Mouse (Mus musculus): ENCODE results near the gene Olfr1104. TPM values are rescaled to one million over a fixed set of nuclear protein-coding genes. Genes with fewer than 3 reads are reported as not detected.

The Olfr1104 gene
- not detected in 2 replicates for polyA plus RNA-seq (2012)

GRCm38 (mm10) chr2:87026980-87027379, at the start of gene Olfr1104:
Olfr1104 (minus strand) TSS chr2:87027080.
- no peaks in the 10 kb centered on the region for H3K9me3 ChIP-seq (ENCODE audit: control insufficient read depth, low read length)
- H3K4me3 ChIP-seq (replicated peaks) = no peak within 1 kb of the TSS
- H3K4me1 ChIP-seq (ENCODE audit: control insufficient read depth) = no peaks in the 10 kb centered on the region
- no peaks in the 10 kb centered on the region for H3K27me3 ChIP-seq (ENCODE audit: control insufficient read depth)
- no peaks in the 10 kb centered on the region for H3K36me3 ChIP-seq (ENCODE audit: control insufficient read depth)
- TF ChIP-seq TAL1 (IDR thresholded peaks at IDR 0.05; ENCODE audit: low read length) (no peak), GATA1 (IDR thresholded peaks at IDR 0.05; ENCODE audit: low read length) (no peak)

GRCm38 (mm10) chr2:87075717-87076116, 48.8 kb upstream of the Olfr1104 start, which contains the start of gene Olfr1107:
Olfr1107 (minus strand) TSS chr2:87075817.
- no peak for TF ChIP-seq TAL1 (IDR thresholded peaks at IDR 0.05; ENCODE audit: low read length)
- no peak for TF ChIP-seq GATA1 (IDR thresholded peaks at IDR 0.05; ENCODE audit: low read length)
- Histone ChIP-seq H3K9me3 (ENCODE audit: control insufficient read depth, low read length) (0 out of 2 replicates have a peak, but pooled peaks cover 2% of the 10 kb centered on the region), H3K27me3 (ENCODE audit: control insufficient read depth) (no peaks in the 10 kb centered on the region), H3K4me1 (ENCODE audit: control insufficient read depth) (no peaks in the 10 kb centered on the region), H3K36me3 (ENCODE audit: control insufficient read depth) (no peaks in the 10 kb centered on the region), H3K4me3 (replicated peaks) (no peak within 1 kb of the TSS)

GRCm38 (mm10) chr2:87052173-87052572, 25.3 kb upstream of the Olfr1104 start, which contains the start of gene Olfr1106:
Olfr1106 (minus strand) TSS chr2:87052273.
- Histone ChIP-seq H3K27me3 (ENCODE audit: control insufficient read depth) (no peaks in the 10 kb centered on the region), H3K36me3 (ENCODE audit: control insufficient read depth) (no peaks in the 10 kb centered on the region), H3K4me1 (ENCODE audit: control insufficient read depth) (no peaks in the 10 kb centered on the region), H3K9me3 (ENCODE audit: control insufficient read depth, low read length) (no peaks in the 10 kb centered on the region), H3K4me3 (replicated peaks) (no peak within 1 kb of the TSS)
- TF ChIP-seq GATA1 (IDR thresholded peaks at IDR 0.05; ENCODE audit: low read length) (no peak), TAL1 (IDR thresholded peaks at IDR 0.05; ENCODE audit: low read length) (no peak)

- H3K27me3 ChIP-seq (ENCODE audit: control insufficient read depth) = no peaks in the 10 kb centered on the region
- H3K36me3 ChIP-seq (ENCODE audit: control insufficient read depth) = no peaks in the 10 kb centered on the region
- H3K4me3 ChIP-seq (replicated peaks) = no peak within 1 kb of the TSS
- TF ChIP-seq GATA1 (IDR thresholded peaks at IDR 0.05; ENCODE audit: low read length) = no peak
- no peak for TF ChIP-seq TAL1 (IDR thresholded peaks at IDR 0.05; ENCODE audit: low read length)
- no peaks in the 10 kb centered on the region for H3K4me1 ChIP-seq (ENCODE audit: control insufficient read depth)
- H3K9me3 ChIP-seq (ENCODE audit: control insufficient read depth, low read length) = no peaks in the 10 kb centered on the region
These were observed 9.6 kb upstream of the Olfr1104 start, which contains the start of gene Olfr1105 for GRCm38 (mm10) chr2:87036431-87036830. Olfr1105 (minus strand) TSS chr2:87036531.

- Histone ChIP-seq H3K9me3 (ENCODE audit: control insufficient read depth, low read length) (0 out of 2 replicates have a peak, but pooled peaks cover 3% of the 10 kb centered on the region), H3K36me3 (ENCODE audit: control insufficient read depth) (no peaks in the 10 kb centered on the region), H3K4me3 (replicated peaks) (no peak within 1 kb of the TSS), H3K27me3 (ENCODE audit: control insufficient read depth) (no peaks in the 10 kb centered on the region), H3K4me1 (ENCODE audit: control insufficient read depth) (no peaks in the 10 kb centered on the region)
- TF ChIP-seq GATA1 (IDR thresholded peaks at IDR 0.05; ENCODE audit: low read length) = no peak
- no peak for TF ChIP-seq TAL1 (IDR thresholded peaks at IDR 0.05; ENCODE audit: low read length)
These were observed 28.8 kb downstream of the Olfr1104 start, which contains the start of gene Olfr1102 for GRCm38 (mm10) chr2:86998098-86998497. Olfr1102 (plus strand) TSS chr2:86998398.

GRCm38 (mm10) chr2:86991121-86991520, 35.8 kb downstream of the Olfr1104 start, which contains the start of gene Olfr1101:
Olfr1101 (minus strand) TSS chr2:86991221.
- H3K27me3 ChIP-seq (ENCODE audit: control insufficient read depth) = no peaks in the 10 kb centered on the region
- H3K4me1 ChIP-seq (ENCODE audit: control insufficient read depth) = no peaks in the 10 kb centered on the region
- H3K9me3 ChIP-seq (ENCODE audit: control insufficient read depth, low read length) = peaks cover 3% of the 10 kb centered on the region; the same call in 1 of the 2 replicates
- H3K36me3 ChIP-seq (ENCODE audit: control insufficient read depth) = no peaks in the 10 kb centered on the region
- no peak within 1 kb of the TSS for H3K4me3 ChIP-seq (replicated peaks)
- TF ChIP-seq GATA1 (IDR thresholded peaks at IDR 0.05; ENCODE audit: low read length) = no peak
- TF ChIP-seq TAL1 (IDR thresholded peaks at IDR 0.05; ENCODE audit: low read length) = no peak

GRCm38 (mm10) chr2:86979854-86980253, 47.0 kb downstream of the Olfr1104 start, which contains the start of gene Olfr1100:
Olfr1100 (minus strand) TSS chr2:86979954.
- Histone ChIP-seq H3K4me3 (replicated peaks) (no peak within 1 kb of the TSS), H3K4me1 (ENCODE audit: control insufficient read depth) (no peaks in the 10 kb centered on the region), H3K9me3 (ENCODE audit: control insufficient read depth, low read length) (no peaks in the 10 kb centered on the region), H3K27me3 (ENCODE audit: control insufficient read depth) (no peaks in the 10 kb centered on the region), H3K36me3 (ENCODE audit: control insufficient read depth) (no peaks in the 10 kb centered on the region)
- no peak for TF ChIP-seq GATA1 (IDR thresholded peaks at IDR 0.05; ENCODE audit: low read length)
- no peak for TF ChIP-seq TAL1 (IDR thresholded peaks at IDR 0.05; ENCODE audit: low read length)

Other genes starting within 250 kb of the Olfr1104 start
- gene Olfr1093, start 244.6 kb downstream of the Olfr1104 start, polyA plus RNA-seq (2012) = not detected in 2 replicates
- not detected in 2 replicates for gene Olfr141, start 217.1 kb downstream of the Olfr1104 start, polyA plus RNA-seq (2012)
- gene Olfr1094, start 202.4 kb downstream of the Olfr1104 start, polyA plus RNA-seq (2012) = 0.03 TPM in 1 of 2 replicates, not detected in the other
- not detected in 2 replicates for gene Olfr1095, start 175.4 kb downstream of the Olfr1104 start, polyA plus RNA-seq (2012)
- gene Gm13723, start 152.3 kb downstream of the Olfr1104 start, polyA plus RNA-seq (2012) = not detected in 2 replicates
- gene Olfr1097, start 134.9 kb downstream of the Olfr1104 start, polyA plus RNA-seq (2012) = not detected in 2 replicates
- gene Olfr1098, start 102.5 kb downstream of the Olfr1104 start, polyA plus RNA-seq (2012) = not detected in 2 replicates
- 0.01 TPM in 1 of 2 replicates, not detected in the other for gene Olfr1099, start 66.4 kb downstream of the Olfr1104 start, polyA plus RNA-seq (2012)
- not detected in 2 replicates for gene Olfr1100, start 47.1 kb downstream of the Olfr1104 start, polyA plus RNA-seq (2012)
- gene Olfr1101, start 35.9 kb downstream of the Olfr1104 start, polyA plus RNA-seq (2012) = not detected in 2 replicates
- gene Olfr1102, start 28.7 kb downstream of the Olfr1104 start, polyA plus RNA-seq (2012) = not detected in 2 replicates
- not detected in 2 replicates for gene Olfr1105, start 9.5 kb upstream of the Olfr1104 start, polyA plus RNA-seq (2012)
- not detected in 2 replicates for gene Olfr1106, start 25.2 kb upstream of the Olfr1104 start, polyA plus RNA-seq (2012)
- not detected in 2 replicates for gene Olfr1107, start 48.7 kb upstream of the Olfr1104 start, polyA plus RNA-seq (2012)
- gene Olfr1109, start 68.9 kb upstream of the Olfr1104 start, polyA plus RNA-seq (2012) = not detected in 2 replicates
- gene Olfr259, start 87.5 kb upstream of the Olfr1104 start, polyA plus RNA-seq (2012) = 0.04 TPM in 1 of 2 replicates, not detected in the other
- not detected in 2 replicates for gene Olfr1110, start 113.2 kb upstream of the Olfr1104 start, polyA plus RNA-seq (2012)
- not detected in 2 replicates for gene Olfr1111, start 125.5 kb upstream of the Olfr1104 start, polyA plus RNA-seq (2012)
- not detected in 2 replicates for gene Olfr1112, start 160.7 kb upstream of the Olfr1104 start, polyA plus RNA-seq (2012)
- not detected in 2 replicates for gene Olfr1113, start 181.9 kb upstream of the Olfr1104 start, polyA plus RNA-seq (2012)
- gene Olfr1115, start 220.9 kb upstream of the Olfr1104 start, polyA plus RNA-seq (2012) = not detected in 2 replicates
- gene Olfr1116, start 240.5 kb upstream of the Olfr1104 start, polyA plus RNA-seq (2012) = under 0.01 TPM in 1 of 2 replicates, not detected in the other